Mouse (Mus musculus) heart, postnatal 0 days (tissue): ENCODE data around the gene Msx2. TPM values are rescaled to one million over a fixed set of nuclear protein-coding genes. Genes with fewer than 3 reads are reported as not detected.

ENCODE experiments used
- ATAC-seq: fragments of 200-750 bp; cut with Nextera tagmentation; 2 replicates; pipeline ENCODE4 v1.8.0; 2017; ENCODE audit warnings: low read depth, moderate number of reproducible peaks, moderate library complexity; ENCODE audit not compliant: insufficient read depth
- DNase-seq: peaks from one replicate; pipeline ENCODE4 v3.0.0-alpha.2; 2016; ENCODE audit warnings: low spot score
- H3K27ac ChIP-seq: fragments of 300-500 bp; sonication (generic); 2 replicates; pipeline ENCODE4 v1.5.1; 2014; ENCODE audit warnings: low read depth, mild to moderate bottlenecking
- H3K27me3 ChIP-seq: fragments of 300-500 bp; sonication (generic); 2 replicates; pipeline ENCODE4 v1.6.1; 2014; ENCODE audit warnings: low read length, mixed read lengths; ENCODE audit not compliant: control insufficient read depth, insufficient read depth
- H3K36me3 ChIP-seq: fragments of 300-500 bp; sonication (generic); replicated peaks from 2 replicates; pipeline ENCODE4 v1.6.1; 2014; ENCODE audit warnings: low read length, mixed read lengths; ENCODE audit not compliant: control insufficient read depth, insufficient read depth
- H3K4me1 ChIP-seq: fragments of 300-500 bp; sonication (generic); 2 replicates; pipeline ENCODE4 v1.6.1; 2014; ENCODE audit warnings: antibody characterized with exemption; ENCODE audit not compliant: control insufficient read depth, insufficient read depth
- H3K4me2 ChIP-seq: fragments of 300-500 bp; sonication (generic); 2 replicates; pipeline ENCODE4 v1.6.1; 2014; ENCODE audit warnings: low read depth, mild to moderate bottlenecking, low read length, moderate library complexity
- H3K4me3 ChIP-seq: fragments of 300-500 bp; sonication (generic); 2 replicates; pipeline ENCODE4 v1.5.1; 2014; ENCODE audit warnings: low read depth, low read length
- H3K9ac ChIP-seq: fragments of 300-500 bp; sonication (generic); replicated peaks from 2 replicates; pipeline ENCODE4 v1.6.1; 2014; ENCODE audit warnings: low read depth, low read length, mixed read lengths
- H3K9me3 ChIP-seq: fragments of 300-500 bp; sonication (generic); replicated peaks from 2 replicates; pipeline ENCODE4 v1.6.1; 2016; ENCODE audit warnings: low read length; ENCODE audit not compliant: control insufficient read depth
- CTCF ChIP-seq: IDR thresholded peaks from 2 replicates; pipeline ENCODE4 v1.5.1; 2016; ENCODE audit warnings: antibody characterized with exemption, control low read depth, low read depth
- EP300 ChIP-seq: IDR thresholded peaks from 2 replicates; pipeline ENCODE4 v1.6.1; 2016; ENCODE audit warnings: antibody characterized with exemption, low read depth
- WGBS: fragments of 180-500 bp; shearing (Covaris S2); extraction: QIAGEN DNeasy Blood & Tissue Kit; methylation state at CpG from one replicate; pipeline ENCODE4 v1.1.7; 2014; 5-methylcytosine and 5-hydroxymethylcytosine counted together
- polyA plus RNA-seq: library from polyadenylated mRNA; unstranded; fragments of >200 nt; fragmentation: Nextera tagmentation; extraction: Ambion mirVana; gene quantifications from 2 replicates; pipeline ENCODE4 v1.2.1, GENCODE M21; 2015
- total RNA-seq: library from RNA; depleted of rRNA; stranded (reverse); fragments of >200 nt; gene quantifications from 2 replicates; pipeline ENCODE4 v1.2.3, GENCODE M21; 2014; ENCODE audit warnings: low replicate concordance

Msx2 gene
- total and polyA plus RNA-seq, 2 experiments from 2014 or later = 0.92 to 1.4 TPM

GRCm38 (mm10) chr13:53447609-53448008 lies 25.3 kb downstream of the Msx2 start:
- Histone ChIP-seq H3K4me2 (no peak overlapping the region), H3K9me3 (no peaks in the 10 kb centered on the region), H3K27ac (no peak overlapping the region), H3K9ac (no peak overlapping the region), H3K36me3 (no peaks in the 10 kb centered on the region), H3K4me1 (no peaks in the 10 kb centered on the region), H3K4me3 (no peak overlapping the region), H3K27me3 (peaks cover 7% of the 10 kb centered on the region; the same call in 1 of the 2 replicates)
- WGBS = 15% methylated on average over 6 of the region's 6 CpGs
- TF ChIP-seq EP300 (no peak), CTCF (peak; percentile 34)
- DNase-seq (no peak), ATAC-seq (peak; percentile 36; the same call in 1 of the 2 replicates)

GRCm38 (mm10) chr13:53443602-53444001 lies 29.3 kb downstream of the Msx2 start:
- TF ChIP-seq CTCF (peak; percentile 46), EP300 (no peak)
- ATAC-seq (0 out of 2 replicates have a peak, but pooled peaks have one; percentile 49), DNase-seq (peak; percentile 52)
- no peaks in the 10 kb centered on the region for H3K36me3 ChIP-seq
- no peak overlapping the region for H3K4me3 ChIP-seq
- no peak overlapping the region for H3K9ac ChIP-seq
- no peaks in the 10 kb centered on the region for H3K4me1 ChIP-seq
- H3K27ac ChIP-seq = no peak overlapping the region
- no peaks in the 10 kb centered on the region for H3K9me3 ChIP-seq
- 28% methylated on average over 3 of the region's 3 CpGs for WGBS
- H3K27me3 ChIP-seq = no peaks in the 10 kb centered on the region
- no peak overlapping the region for H3K4me2 ChIP-seq

GRCm38 (mm10) chr13:53442168-53442980 lies 30.5 kb downstream of the Msx2 start:
- DNase-seq (no peak), ATAC-seq (no peak)
- H3K4me1 ChIP-seq = no peaks in the 10 kb centered on the region
- no peak overlapping the region for H3K4me3 ChIP-seq
- WGBS = 31% methylated on average over 25 of the region's 25 CpGs
- no peaks in the 10 kb centered on the region for H3K27me3 ChIP-seq
- no peak overlapping the region for H3K27ac ChIP-seq
- H3K9me3 ChIP-seq = no peaks in the 10 kb centered on the region
- no peak overlapping the region for H3K9ac ChIP-seq
- H3K36me3 ChIP-seq = no peaks in the 10 kb centered on the region
- TF ChIP-seq CTCF (peak; percentile 56), EP300 (no peak)
- H3K4me2 ChIP-seq = peak overlapping the region; percentile 48

GRCm38 (mm10) chr13:53441307-53442028 lies 31.4 kb downstream of the Msx2 start:
- no peak overlapping the region for H3K9ac ChIP-seq
- TF ChIP-seq EP300 (no peak), CTCF (no peak)
- 38% methylated on average over 5 of the region's 5 CpGs for WGBS

GRCm38 (mm10) chr13:53439957-53440356 lies 32.9 kb downstream of the Msx2 start:
- Histone ChIP-seq H3K9me3 (no peaks in the 10 kb centered on the region), H3K36me3 (no peaks in the 10 kb centered on the region), H3K4me2 (no peak overlapping the region), H3K27ac (no peak overlapping the region), H3K27me3 (no peaks in the 10 kb centered on the region), H3K9ac (no peak overlapping the region), H3K4me3 (no peak overlapping the region), H3K4me1 (no peaks in the 10 kb centered on the region)
- DNase-seq (no peak), ATAC-seq (no peak)
- WGBS = 86% methylated on average over 3 of the region's 3 CpGs
- TF ChIP-seq EP300 (no peak), CTCF (no peak)

More at GRCm38 (mm10) chr13:53441307-53442028, 31.4 kb downstream of the Msx2 start:
- H3K4me2 ChIP-seq = no peak overlapping the region
- DNase-seq = no peak
- no peak for ATAC-seq
- H3K27ac ChIP-seq = no peak overlapping the region
- H3K27me3 ChIP-seq = no peaks in the 10 kb centered on the region
- H3K9me3 ChIP-seq = no peaks in the 10 kb centered on the region
- no peak overlapping the region for H3K4me3 ChIP-seq
- no peaks in the 10 kb centered on the region for H3K36me3 ChIP-seq
- H3K4me1 ChIP-seq = no peaks in the 10 kb centered on the region
